Mouse (Mus musculus): Measurements from ENCODE around the gene Hook2. TPM values are rescaled to one million over a fixed set of nuclear protein-coding genes. Genes with fewer than 3 reads are reported as not detected.

The Hook2 gene
- 1.9 and 4.8 TPM in 2 replicates for total RNA-seq (2014; rRNA removed; ENCODE audit: low replicate concordance)
- polyA plus RNA-seq (2015; fragmentation: Nextera tagmentation; extraction: Ambion mirVana) = 3.5 and 4.7 TPM in 2 replicates

DNA sequence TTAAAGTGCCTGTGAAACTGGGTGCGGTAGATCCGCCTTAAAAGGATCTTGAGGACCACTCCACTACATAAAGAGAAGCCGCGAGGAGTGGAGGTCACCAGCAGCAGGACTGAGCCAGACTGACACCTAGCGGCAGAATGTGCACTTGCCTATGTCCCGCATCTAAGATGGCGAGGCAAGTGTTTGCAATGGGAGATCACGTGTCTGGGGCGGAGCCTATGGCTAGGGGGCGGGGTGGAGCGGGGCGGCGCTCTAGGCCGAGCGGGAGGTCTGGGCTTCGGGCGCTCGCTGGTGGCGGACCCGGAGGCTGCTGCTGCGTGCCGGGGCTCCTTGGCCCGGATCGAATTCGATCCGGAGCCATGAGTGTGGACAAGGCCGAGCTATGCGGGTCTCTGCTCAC, at the start of gene Hook2:
Hook2 (plus strand) TSS at position 255 of the 400 bp plus-strand sequence.
- Histone ChIP-seq H3K36me3 (replicated peaks; ENCODE audit: control insufficient read depth, insufficient read depth, low read length) (no peaks in the 10 kb centered on the region), H3K9me3 (replicated peaks; ENCODE audit: control insufficient read depth, low read length) (no peaks in the 10 kb centered on the region), H3K27me3 (ENCODE audit: control insufficient read depth, insufficient read depth, low read length) (0 out of 2 replicates have a peak, but pooled peaks cover 9% of the 10 kb centered on the region), H3K27ac (ENCODE audit: low read depth) (peak within 1 kb of the TSS; percentile 84), H3K9ac (replicated peaks; ENCODE audit: low read depth, low read length) (peak within 1 kb of the TSS; percentile 68), H3K4me1 (ENCODE audit: control insufficient read depth, insufficient read depth) (peaks cover 18% of the 10 kb centered on the region), H3K4me3 (ENCODE audit: low read depth, low read length) (peak within 1 kb of the TSS; percentile 55), H3K4me2 (ENCODE audit: low read depth, low read length) (peak within 1 kb of the TSS; percentile 85)
- peak; percentile 92 for ATAC-seq (ENCODE audit: insufficient read depth, low read depth)
- TF ChIP-seq EP300 (IDR thresholded peaks at IDR 0.05; ENCODE audit: low read depth) = no peak
- TF ChIP-seq CTCF (IDR thresholded peaks at IDR 0.05; ENCODE audit: low read depth) = peak; percentile 97
- WGBS = under 1% methylated on average over 28 of the region's 28 CpGs
- DNase-seq (ENCODE audit: low spot score) = peak; percentile 98

DNA sequence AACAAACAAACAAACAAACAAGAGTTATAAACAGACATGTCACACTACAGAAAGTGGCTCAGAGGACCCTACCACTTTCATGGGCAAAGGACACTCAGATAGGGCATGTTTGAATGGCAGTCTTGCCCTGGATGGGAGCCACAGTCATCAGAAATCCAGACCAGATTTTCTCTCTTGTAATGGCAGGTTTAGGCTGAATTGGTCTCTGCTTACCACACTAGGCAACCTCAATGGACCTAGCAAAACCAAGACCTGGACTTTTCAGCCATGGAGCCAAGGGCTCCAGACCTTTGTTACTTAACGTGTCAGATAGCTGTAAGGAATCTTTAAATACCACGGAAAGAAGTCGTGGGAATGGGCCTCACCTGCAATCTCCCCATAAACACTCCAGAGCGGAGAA, 46.7 kb upstream of the Hook2 start:
- WGBS = 22% methylated on average over 4 of the region's 4 CpGs
- H3K4me3 ChIP-seq (ENCODE audit: low read depth, low read length) = no peak overlapping the region
- TF ChIP-seq EP300 (IDR thresholded peaks at IDR 0.05; ENCODE audit: low read depth) (no peak), CTCF (IDR thresholded peaks at IDR 0.05; ENCODE audit: low read depth) (no peak)
- no peak overlapping the region for H3K4me2 ChIP-seq (ENCODE audit: low read depth, low read length)
- DNase-seq (ENCODE audit: low spot score) = no peak
- ATAC-seq (ENCODE audit: insufficient read depth, low read depth) = no peak
- H3K27ac ChIP-seq (ENCODE audit: low read depth) = no peak overlapping the region
- H3K9ac ChIP-seq (replicated peaks; ENCODE audit: low read depth, low read length) = no peak overlapping the region
- H3K4me1 ChIP-seq (ENCODE audit: control insufficient read depth, insufficient read depth) = 0 out of 2 replicates have a peak, but pooled peaks cover 5% of the 10 kb centered on the region
- peaks cover 63% of the 10 kb centered on the region for H3K27me3 ChIP-seq (ENCODE audit: control insufficient read depth, insufficient read depth, low read length)
- H3K9me3 ChIP-seq (replicated peaks; ENCODE audit: control insufficient read depth, low read length) = no peaks in the 10 kb centered on the region
- H3K36me3 ChIP-seq (replicated peaks; ENCODE audit: control insufficient read depth, insufficient read depth, low read length) = no peaks in the 10 kb centered on the region

DNA sequence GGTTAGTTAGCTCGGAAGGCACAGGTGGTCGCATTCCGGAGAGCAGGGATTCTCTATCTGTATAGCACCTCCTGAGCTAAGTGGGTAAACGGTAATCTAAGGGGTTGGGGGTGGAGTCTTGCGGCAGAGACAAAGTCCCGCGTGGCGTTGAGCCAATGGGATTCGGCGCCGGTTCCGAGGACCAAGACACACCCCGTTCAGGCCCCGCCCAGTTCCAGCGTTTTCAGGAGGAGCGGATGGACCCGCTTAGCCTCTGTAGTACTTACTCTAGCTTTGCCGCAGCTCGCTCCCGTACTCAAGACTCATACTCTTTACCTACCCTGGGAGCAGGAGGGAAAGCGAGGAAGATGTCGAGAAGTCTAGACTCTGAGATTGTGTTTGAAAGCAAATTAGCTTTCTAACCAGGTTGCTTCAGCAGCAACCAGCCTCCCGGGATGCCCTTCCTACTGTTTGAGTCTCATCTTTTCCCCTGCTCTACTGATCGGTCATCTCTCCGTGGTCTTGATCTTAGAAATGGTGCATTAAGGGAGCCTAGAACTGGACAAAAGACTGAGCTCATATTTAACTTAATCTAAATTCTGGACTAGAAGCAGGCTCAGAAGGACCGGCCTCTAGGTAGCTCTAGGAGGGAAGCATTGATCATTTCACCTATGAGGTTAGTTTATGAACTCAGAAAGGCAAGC, 45.8 kb upstream of the Hook2 start:
- Histone ChIP-seq H3K9ac (replicated peaks; ENCODE audit: low read depth, low read length) (no peak overlapping the region), H3K27me3 (ENCODE audit: control insufficient read depth, insufficient read depth, low read length) (peaks cover 56% of the 10 kb centered on the region), H3K4me2 (ENCODE audit: low read depth, low read length) (no peak overlapping the region), H3K36me3 (replicated peaks; ENCODE audit: control insufficient read depth, insufficient read depth, low read length) (no peaks in the 10 kb centered on the region), H3K4me3 (ENCODE audit: low read depth, low read length) (peak overlapping the region; percentile 8; the same call in 1 of the 2 replicates), H3K27ac (ENCODE audit: low read depth) (no peak overlapping the region), H3K4me1 (ENCODE audit: control insufficient read depth, insufficient read depth) (0 out of 2 replicates have a peak, but pooled peaks cover 5% of the 10 kb centered on the region), H3K9me3 (replicated peaks; ENCODE audit: control insufficient read depth, low read length) (no peaks in the 10 kb centered on the region)
- DNase-seq (ENCODE audit: low spot score) (no peak), ATAC-seq (ENCODE audit: insufficient read depth, low read depth) (no peak)
- TF ChIP-seq CTCF (IDR thresholded peaks at IDR 0.05; ENCODE audit: low read depth) (no peak), EP300 (IDR thresholded peaks at IDR 0.05; ENCODE audit: low read depth) (no peak)
- 3% methylated on average over 26 of the region's 26 CpGs for WGBS

DNA sequence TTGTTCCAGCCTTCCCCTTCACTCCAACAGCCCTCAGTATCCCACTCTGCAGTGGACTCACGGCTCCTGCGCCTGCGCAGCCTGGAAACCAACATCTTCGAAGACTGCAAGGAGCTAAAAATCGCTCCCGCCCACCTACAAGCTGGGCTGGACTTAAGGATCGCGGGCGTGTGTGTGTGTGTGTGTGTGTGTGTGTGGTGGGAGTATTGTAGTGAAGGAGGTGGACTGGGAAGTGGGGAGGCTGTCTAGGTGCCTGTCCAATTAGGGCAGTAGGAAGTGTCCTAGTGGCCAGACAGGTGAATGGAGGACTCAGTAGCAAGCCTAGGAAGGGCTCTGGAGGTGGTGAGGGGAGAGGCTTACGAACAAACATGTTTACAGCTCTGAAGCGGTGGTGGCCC, 45.2 kb upstream of the Hook2 start:
- no peaks in the 10 kb centered on the region for H3K9me3 ChIP-seq (replicated peaks; ENCODE audit: control insufficient read depth, low read length)
- 11% methylated on average over 11 of the region's 11 CpGs for WGBS
- H3K9ac ChIP-seq (replicated peaks; ENCODE audit: low read depth, low read length) = no peak overlapping the region
- DNase-seq (ENCODE audit: low spot score) (no peak), ATAC-seq (ENCODE audit: insufficient read depth, low read depth) (no peak)
- no peaks in the 10 kb centered on the region for H3K36me3 ChIP-seq (replicated peaks; ENCODE audit: control insufficient read depth, insufficient read depth, low read length)
- H3K4me3 ChIP-seq (ENCODE audit: low read depth, low read length) = no peak overlapping the region; the same call in 1 of the 2 replicates
- no peak overlapping the region for H3K4me2 ChIP-seq (ENCODE audit: low read depth, low read length)
- no peak overlapping the region for H3K27ac ChIP-seq (ENCODE audit: low read depth)
- TF ChIP-seq EP300 (IDR thresholded peaks at IDR 0.05; ENCODE audit: low read depth) (no peak), CTCF (IDR thresholded peaks at IDR 0.05; ENCODE audit: low read depth) (no peak)
- peaks cover 62% of the 10 kb centered on the region for H3K27me3 ChIP-seq (ENCODE audit: control insufficient read depth, insufficient read depth, low read length)
- H3K4me1 ChIP-seq (ENCODE audit: control insufficient read depth, insufficient read depth) = 0 out of 2 replicates have a peak, but pooled peaks cover 5% of the 10 kb centered on the region

DNA sequence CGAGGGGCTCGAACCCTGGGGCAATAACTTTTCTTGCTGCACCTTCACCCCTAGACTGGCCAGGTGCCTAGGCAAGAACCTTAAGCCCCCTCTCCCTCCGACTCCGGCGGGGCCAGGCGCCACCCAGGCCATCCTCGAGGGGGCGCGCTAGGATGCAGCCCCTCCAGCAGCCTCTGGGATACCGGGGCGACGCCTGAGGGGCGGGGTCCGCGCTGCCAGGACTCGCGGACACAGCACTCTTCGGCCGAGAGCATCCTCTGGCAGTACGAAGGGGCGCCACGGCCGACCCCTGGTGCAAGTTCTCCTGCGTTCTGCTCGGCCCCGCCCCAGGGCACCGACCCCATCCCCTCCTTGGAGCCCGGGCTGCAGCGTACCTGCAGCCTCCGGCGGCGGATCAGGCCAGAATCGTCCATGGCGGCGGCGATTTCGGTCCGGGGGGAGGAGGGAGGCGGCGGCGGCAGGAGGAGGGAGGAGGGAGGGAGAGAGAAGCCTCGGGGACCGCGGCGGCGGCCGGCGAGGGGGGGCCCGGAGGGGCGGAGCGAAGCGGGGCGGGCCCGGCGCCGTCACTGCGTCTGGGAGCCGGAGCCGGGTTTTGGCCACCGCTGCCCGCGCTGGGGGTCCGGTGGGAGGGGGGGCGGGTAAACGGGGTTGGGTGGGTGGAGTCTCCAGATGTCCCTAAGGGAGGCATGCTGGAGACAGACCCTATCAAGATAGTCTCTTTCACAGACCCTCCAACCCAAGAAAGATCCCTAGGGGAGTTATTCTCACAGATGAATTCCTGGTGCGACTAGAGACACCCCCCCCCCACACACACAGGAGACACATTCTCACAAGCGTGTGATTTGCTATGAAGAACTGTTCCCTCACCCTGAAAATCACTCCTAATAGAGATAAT, 44.5 kb upstream of the Hook2 start:
- Histone ChIP-seq H3K36me3 (replicated peaks; ENCODE audit: control insufficient read depth, insufficient read depth, low read length) (no peaks in the 10 kb centered on the region), H3K9ac (replicated peaks; ENCODE audit: low read depth, low read length) (no peak overlapping the region), H3K27me3 (ENCODE audit: control insufficient read depth, insufficient read depth, low read length) (peaks cover 68% of the 10 kb centered on the region), H3K4me3 (ENCODE audit: low read depth, low read length) (peak overlapping the region; percentile 43), H3K27ac (ENCODE audit: low read depth) (no peak overlapping the region), H3K9me3 (replicated peaks; ENCODE audit: control insufficient read depth, low read length) (no peaks in the 10 kb centered on the region), H3K4me2 (ENCODE audit: low read depth, low read length) (peak overlapping the region; percentile 57), H3K4me1 (ENCODE audit: control insufficient read depth, insufficient read depth) (0 out of 2 replicates have a peak, but pooled peaks cover 5% of the 10 kb centered on the region)
- ATAC-seq (ENCODE audit: insufficient read depth, low read depth) (no peak), DNase-seq (ENCODE audit: low spot score) (no peak)
- WGBS = 1% methylated on average over 54 of the region's 67 CpGs
- no peak for TF ChIP-seq EP300 (IDR thresholded peaks at IDR 0.05; ENCODE audit: low read depth)
- TF ChIP-seq CTCF (IDR thresholded peaks at IDR 0.05; ENCODE audit: low read depth) = no peak

Data from heart, postnatal 0 days (tissue).